Mouse (Mus musculus) Patski (cell line): ENCODE results near the gene Mageb4. TPM values are rescaled to one million over a fixed set of nuclear protein-coding genes. Genes with fewer than 3 reads are reported as not detected.
"Not testable (repeated sequence)": the region's sequence is repeated elsewhere in the genome, so short reads cannot be mapped to it uniquely, and the experiment has no call there.

Source experiments
- ATAC-seq: fragments of 100-300 bp; one replicate; pipeline ENCODE4 v1.8.0; 2021
- CTCF ChIA-PET: fragments of 350-600 bp; sonication (Branson Sonifier 250); formaldehyde crosslinking; loops from one replicate; lab custom pipeline; 2022; ENCODE audit warnings: inconsistent platforms; lab: Charles Lee
- POLR2A ChIA-PET: fragments of 350-600 bp; sonication (Branson Sonifier 250); formaldehyde crosslinking; loops from one replicate; lab custom pipeline; 2022; ENCODE audit warnings: antibody characterized with exemption, inconsistent platforms; lab: Charles Lee
- DNase-seq: peaks from one replicate; pipeline ENCODE4 v3.0.0-alpha.2; 2011; ENCODE audit warnings: low read depth, low spot score
- H3K27me3 ChIP-seq: fragments of 371-371 bp; one replicate; pipeline ENCODE4 v1.5.1; 2021
- CTCF ChIP-seq: fragments of 100-300 bp; IDR thresholded peaks from one replicate; pipeline ENCODE4 v1.5.1; 2021
- in situ Hi-C: fragments of 300-500 bp; cut with MboI; formaldehyde crosslinking; loops from 3 replicates; pipeline ENCODE4 v1.11.1; 2018; ENCODE audit warnings: low pct_unique_long_range_greater_than_20kb, mixed read lengths
- polyA plus RNA-seq: library from polyadenylated mRNA; unstranded; gene quantifications from one replicate; pipeline ENCODE4 v1.2.3, GENCODE M21; 2021

Mageb4 gene
- polyA plus RNA-seq: not detected

GRCm38 (mm10) chrX:86304993-86305392 lies at the start of gene Mageb4:
Gene Mageb4 (minus strand): TSS chrX:86305093.
- in situ Hi-C loops, CTCF ChIA-PET, H3K27me3 ChIP-seq, ATAC-seq, POLR2A ChIA-PET, DNase-seq: not testable (repeated sequence)

- H3K27me3 ChIP-seq, in situ Hi-C loops, ATAC-seq, DNase-seq, POLR2A ChIA-PET, CTCF ChIA-PET: not testable (repeated sequence)
Observed at GRCm38 (mm10) chrX:86284597-86284996, 20.3 kb downstream of the Mageb4 start.

- ATAC-seq, POLR2A ChIA-PET, in situ Hi-C loops, CTCF ChIA-PET, H3K27me3 ChIP-seq, DNase-seq: not testable (repeated sequence)
Observed at GRCm38 (mm10) chrX:86245950-86246349, 58.9 kb downstream of the Mageb4 start.

GRCm38 (mm10) chrX:86237246-86237645 lies 67.6 kb downstream of the Mageb4 start:
- ChIA-PET CTCF (no interaction called here), POLR2A (no interaction called here)
- H3K27me3 ChIP-seq: peaks cover 9% of the 10 kb centered on the region
- DNase-seq (no peak), ATAC-seq (no peak)
- TF ChIP-seq CTCF: no peak
- in situ Hi-C loops: no loop called here

Other genes with a start within 250 kb of the Mageb4 start
- not detected for gene Nr0b1, start 113.3 kb downstream of the Mageb4 start, polyA plus RNA-seq